Mouse (Mus musculus) left cerebral cortex, postnatal 36 days (tissue): ENCODE results near the gene Clasp2. TPM values are rescaled to one million over a fixed set of nuclear protein-coding genes. Genes with fewer than 3 reads are reported as not detected.
"Not testable (repeated sequence)": the region's sequence is repeated elsewhere in the genome, so short reads cannot be mapped to it uniquely, and the experiment has no call there.

Source experiments
- DNase-seq, 2 experiments: peaks; one replicate each; pipeline ENCODE4 v3.0.0; 2021 to 2022; ENCODE audit warnings: low spot score in 2 of 2, mixed read lengths in 1 of 2
- intact Hi-C: fragments of 180-260 bp; cut with DNase I; formaldehyde crosslinking; loops from one replicate; pipeline ENCODE4 v1.15.1; 2025
- total RNA-seq, 2 experiments: library from RNA; stranded (reverse); gene quantifications; 2 replicates each; pipeline ENCODE4 v1.2.3; 2021

Clasp2 gene
- total RNA-seq: 100 to 1,000 TPM; 226 to 229 TPM

- intact Hi-C loops: loop anchor here (5.0 to 10.0 kb wide), 4 partner anchors 51 to 164 kb away; no protein-coding TSS in a partner anchor
- peak; percentile 82 to 85 for DNase-seq
Observed at GRCm38 (mm10) chr9:113741108-113741636, at the start of gene Clasp2. TSS of gene Clasp2 (plus strand) at chr9:113741473.

- DNase-seq: no peak
- intact Hi-C loops: no loop called here
Observed at GRCm38 (mm10) chr9:113701441-113702160, 39.7 kb upstream of the Clasp2 start.

- no peak for DNase-seq
- intact Hi-C loops: no loop called here
Observed at GRCm38 (mm10) chr9:113706108-113706507, 35.2 kb upstream of the Clasp2 start.

GRCm38 (mm10) chr9:113706841-113707240 is 34.4 kb upstream of the Clasp2 start:
- intact Hi-C loops: no loop called here

GRCm38 (mm10) chr9:113707481-113708360 is 33.6 kb upstream of the Clasp2 start, which contains the start of gene Pdcd6ip:
TSS of gene Pdcd6ip (minus strand) at chr9:113708259.
- intact Hi-C loops: no loop called here
- DNase-seq: peak; percentile 91 to 95

More at GRCm38 (mm10) chr9:113706841-113707240, 34.4 kb upstream of the Clasp2 start:
- DNase-seq: no peak

GRCm38 (mm10) chr9:113708361-113709280 is 32.7 kb upstream of the Clasp2 start:
- intact Hi-C loops: no loop called here
- no peak for DNase-seq

- DNase-seq: no peak
- intact Hi-C loops: no loop called here
Observed at GRCm38 (mm10) chr9:113710871-113711270, 30.4 kb upstream of the Clasp2 start.

- no peak for DNase-seq
- intact Hi-C loops: no loop called here
Observed at GRCm38 (mm10) chr9:113719063-113719462, 22.2 kb upstream of the Clasp2 start.

GRCm38 (mm10) chr9:113724646-113725045 is 16.6 kb upstream of the Clasp2 start:
- no peak for DNase-seq
- intact Hi-C loops: no loop called here

- intact Hi-C loops, DNase-seq: not testable (repeated sequence)
Observed at GRCm38 (mm10) chr9:113725609-113726008, 15.7 kb upstream of the Clasp2 start.

- intact Hi-C loops: no loop called here
- no peak for DNase-seq
Observed at GRCm38 (mm10) chr9:113726131-113726530, 15.1 kb upstream of the Clasp2 start.

- no peak for DNase-seq
- intact Hi-C loops: no loop called here
Observed at GRCm38 (mm10) chr9:113726991-113727680, 14.1 kb upstream of the Clasp2 start.

- DNase-seq: no peak
- intact Hi-C loops: no loop called here
Observed at GRCm38 (mm10) chr9:113731540-113731939, 9.7 kb upstream of the Clasp2 start.

GRCm38 (mm10) chr9:113735920-113736319 is 5.4 kb upstream of the Clasp2 start:
- no peak for DNase-seq
- intact Hi-C loops: no loop called here

GRCm38 (mm10) chr9:113738021-113738420 is 3.3 kb upstream of the Clasp2 start:
- intact Hi-C loops: no loop called here
- no peak for DNase-seq

GRCm38 (mm10) chr9:113738941-113739340 is 2.3 kb upstream of the Clasp2 start:
- intact Hi-C loops: no loop called here

GRCm38 (mm10) chr9:113741637-113742137 is 414 bp downstream of the Clasp2 start:
- intact Hi-C loops: loop anchor here (5.0 to 10.0 kb wide), 4 partner anchors 51 to 163 kb away; no protein-coding TSS in a partner anchor
- DNase-seq: no peak

More at GRCm38 (mm10) chr9:113738941-113739340, 2.3 kb upstream of the Clasp2 start:
- no peak for DNase-seq

GRCm38 (mm10) chr9:113742361-113742794 is 1.1 kb downstream of the Clasp2 start:
- intact Hi-C loops: loop anchor here (5.0 to 10.0 kb wide), 4 partner anchors 50 to 162 kb away; no protein-coding TSS in a partner anchor
- peak; percentile 11 to 16 for DNase-seq
